Mouse (Mus musculus) heart, adult 2 months (tissue): ENCODE measurements around the gene Lhx2.

Experiments
- CTCF ChIP-seq: fragments of 200-600 bp; IDR thresholded peaks from 2 replicates; pipeline ENCODE4 v1.8.1; 2022; ENCODE audit warnings: antibody characterized with exemption, mild to moderate bottlenecking, moderate library complexity
- EP300 ChIP-seq: fragments of 200-500 bp; IDR thresholded peaks from 2 replicates; pipeline ENCODE4 v1.6.1; 2011; ENCODE audit warnings: low read depth, low read length, control low read depth; ENCODE audit not compliant: insufficient read depth
- POLR2A ChIP-seq: fragments of 200-500 bp; IDR thresholded peaks from 2 replicates; pipeline ENCODE4 v1.6.1; 2011; ENCODE audit warnings: mild to moderate bottlenecking, low read depth, low read length, control low read depth; ENCODE audit not compliant: insufficient read depth

DNA sequence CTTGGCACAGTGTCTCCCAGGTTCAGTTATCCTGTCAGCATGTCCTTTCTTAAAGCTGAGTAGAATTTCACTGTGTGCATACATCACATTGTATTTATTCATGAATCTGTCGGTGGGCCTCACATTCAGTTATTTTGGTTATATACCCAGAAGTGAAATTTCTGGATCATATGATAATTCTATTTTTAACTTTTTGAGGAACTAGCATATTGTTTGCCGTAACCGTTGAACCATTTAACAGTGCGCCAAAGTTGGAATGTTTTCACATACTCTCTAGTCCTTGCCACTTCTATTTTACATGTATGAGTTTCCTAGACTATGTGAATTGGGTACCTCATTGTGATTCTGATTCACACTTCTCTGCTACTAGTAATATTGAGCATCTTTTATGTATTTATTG, 43.1 kb upstream of the Lhx2 start:
- TF ChIP-seq POLR2A (no peak), CTCF (no peak), EP300 (no peak)
